Mouse (Mus musculus) kidney, adult 11 months (tissue): Measurements from ENCODE around the gene Ackr2.

Experiments
- DNase-seq: peaks from one replicate; pipeline ENCODE4 v3.0.0; 2022

The Ackr2 gene

DNA sequence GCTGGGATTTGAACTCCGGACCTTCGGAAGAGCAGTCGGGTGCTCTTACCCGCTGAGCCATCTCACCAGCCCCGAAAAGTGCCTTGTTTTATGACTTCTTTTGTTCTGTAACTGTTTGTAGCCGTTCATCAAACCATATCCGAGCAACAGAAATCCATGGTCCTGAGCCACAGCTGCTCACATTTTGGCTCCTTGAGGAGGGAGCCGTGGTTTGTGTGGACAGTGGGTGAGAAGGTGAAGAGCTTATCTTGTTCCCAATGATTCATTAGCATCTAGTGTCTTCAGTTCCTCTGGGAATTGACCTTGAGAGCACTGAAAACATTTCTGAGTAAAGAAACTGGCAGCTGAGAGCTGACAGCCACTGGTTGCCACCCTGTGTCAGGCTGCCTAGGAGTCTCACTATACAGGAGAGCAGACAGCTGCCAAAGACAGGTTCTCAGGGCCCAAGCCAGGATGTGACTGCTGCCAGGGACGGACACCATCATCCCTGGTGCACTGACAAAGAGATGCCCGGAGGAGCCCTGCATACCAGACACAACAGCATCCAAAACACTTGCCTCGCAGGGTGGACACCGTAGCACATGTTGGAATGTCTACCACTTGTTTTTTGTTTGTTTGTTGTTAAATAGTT lies 6.0 kb upstream of the Ackr2 start:
- DNase-seq = no peak

DNA sequence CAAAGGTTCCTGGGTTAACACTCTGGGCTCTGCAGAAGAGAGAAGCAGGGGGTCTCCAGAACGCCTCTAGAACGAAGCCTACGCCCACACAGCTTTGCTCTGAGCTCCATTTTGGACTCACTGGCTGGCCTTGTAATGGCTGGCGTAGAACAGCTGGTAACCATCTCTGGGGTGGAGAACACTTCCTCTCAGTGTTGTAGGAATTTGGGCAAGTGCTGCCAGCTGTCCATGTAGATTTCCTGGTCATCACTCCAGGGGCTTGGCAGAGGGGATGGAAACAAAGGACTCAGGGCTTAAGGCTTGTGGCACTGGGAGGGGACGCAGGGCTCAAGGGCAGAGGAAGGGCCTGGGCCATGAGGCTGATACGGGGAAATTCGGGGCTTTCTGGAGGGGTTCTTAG lies 3.7 kb upstream of the Ackr2 start:
- DNase-seq = no peak

DNA sequence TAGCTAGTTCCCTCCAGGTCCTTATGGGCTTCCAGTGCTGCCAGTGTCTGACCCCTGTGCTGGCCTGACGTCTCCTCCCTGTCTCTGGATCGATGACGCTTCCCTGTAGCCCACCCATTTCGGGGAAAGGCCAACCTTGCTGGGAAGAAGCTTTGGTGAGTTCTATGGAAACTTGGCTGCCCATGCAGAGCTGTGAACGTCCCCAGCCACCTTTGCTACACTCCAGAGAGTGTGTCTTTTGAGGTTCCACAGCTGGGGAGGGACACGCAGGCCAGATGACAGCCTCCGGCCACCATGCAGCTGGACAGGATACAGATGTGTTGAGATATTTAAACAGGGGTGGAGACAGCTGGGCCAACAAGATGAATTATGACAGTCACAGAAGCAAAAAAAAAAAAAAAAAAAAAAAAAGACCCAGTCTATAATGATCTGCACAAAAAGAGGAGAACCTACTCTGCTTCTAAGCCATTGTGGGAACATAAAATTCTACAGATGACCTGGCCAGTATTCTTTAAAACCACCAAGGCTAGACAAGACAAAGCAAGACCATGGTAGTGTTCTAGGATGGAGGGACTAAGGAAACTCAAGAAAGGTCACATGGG lies 2.7 kb upstream of the Ackr2 start:
- no peak for DNase-seq

DNA sequence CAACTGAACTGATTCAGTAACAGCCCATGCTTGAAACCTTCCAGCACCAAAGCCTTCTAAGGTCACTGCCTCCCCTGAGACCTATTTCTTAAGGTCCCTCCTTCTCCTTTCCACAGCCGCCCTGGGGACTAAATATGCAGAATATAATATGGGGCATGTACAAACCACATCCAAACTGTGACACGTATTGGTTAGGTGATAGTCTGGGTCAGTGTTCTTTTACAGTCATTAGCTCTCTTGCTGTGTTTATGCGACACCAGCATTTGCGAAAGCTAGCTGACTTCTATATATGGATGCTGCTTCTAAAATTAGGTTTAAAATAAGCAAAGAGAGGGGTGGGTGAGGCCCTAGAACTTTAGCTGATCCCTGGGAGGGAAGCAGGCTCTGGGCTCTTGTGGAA lies 1.3 kb upstream of the Ackr2 start:
- no peak for DNase-seq

DNA sequence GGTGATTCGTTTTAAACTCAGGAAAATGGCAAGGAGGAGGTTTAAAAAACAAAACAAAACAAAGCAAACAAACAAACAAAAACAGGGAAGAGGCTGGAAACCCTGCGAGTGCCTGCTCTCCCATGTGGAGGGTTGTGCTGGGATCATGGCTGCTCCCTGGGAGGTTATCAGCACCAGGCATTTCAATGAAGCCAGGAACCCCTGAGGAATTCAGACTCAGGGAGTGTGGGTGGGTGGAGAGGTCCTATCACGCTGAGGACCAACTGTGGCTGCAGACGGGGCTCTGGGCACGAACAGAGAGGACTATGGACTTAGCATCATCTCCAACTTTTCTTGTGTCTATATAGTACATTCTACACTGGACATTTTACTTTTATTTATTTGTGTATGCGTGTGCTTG lies 1.2 kb downstream of the Ackr2 start:
- no peak for DNase-seq

DNA sequence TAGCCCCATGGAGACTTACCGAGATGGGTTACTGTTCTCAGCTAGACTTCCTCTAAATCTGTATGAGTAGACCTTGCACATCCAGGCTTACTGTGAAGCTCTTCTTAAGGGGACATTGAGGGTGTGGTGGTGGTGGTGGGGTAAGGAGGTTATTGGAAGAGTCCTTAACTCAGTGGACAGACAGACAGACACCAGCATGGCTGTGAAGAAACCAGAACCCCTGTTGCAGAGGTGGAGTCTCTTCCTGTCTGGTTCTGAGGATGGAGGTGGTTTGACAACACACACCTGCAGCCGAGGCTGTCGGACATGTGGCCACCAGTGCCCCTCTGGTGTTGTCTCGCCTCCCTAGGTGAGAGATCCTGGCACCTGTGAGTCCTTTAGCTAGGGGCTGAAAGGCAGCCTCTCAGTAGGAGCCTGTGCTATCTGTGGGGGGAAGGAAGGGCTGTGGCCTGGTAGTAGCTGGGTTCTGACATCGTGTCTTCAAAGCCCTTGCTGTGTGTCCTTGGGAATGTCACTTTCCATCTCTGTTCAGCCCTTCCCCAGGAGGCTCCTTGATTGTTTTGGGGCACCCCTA lies 2.2 kb downstream of the Ackr2 start:
- no peak for DNase-seq

DNA sequence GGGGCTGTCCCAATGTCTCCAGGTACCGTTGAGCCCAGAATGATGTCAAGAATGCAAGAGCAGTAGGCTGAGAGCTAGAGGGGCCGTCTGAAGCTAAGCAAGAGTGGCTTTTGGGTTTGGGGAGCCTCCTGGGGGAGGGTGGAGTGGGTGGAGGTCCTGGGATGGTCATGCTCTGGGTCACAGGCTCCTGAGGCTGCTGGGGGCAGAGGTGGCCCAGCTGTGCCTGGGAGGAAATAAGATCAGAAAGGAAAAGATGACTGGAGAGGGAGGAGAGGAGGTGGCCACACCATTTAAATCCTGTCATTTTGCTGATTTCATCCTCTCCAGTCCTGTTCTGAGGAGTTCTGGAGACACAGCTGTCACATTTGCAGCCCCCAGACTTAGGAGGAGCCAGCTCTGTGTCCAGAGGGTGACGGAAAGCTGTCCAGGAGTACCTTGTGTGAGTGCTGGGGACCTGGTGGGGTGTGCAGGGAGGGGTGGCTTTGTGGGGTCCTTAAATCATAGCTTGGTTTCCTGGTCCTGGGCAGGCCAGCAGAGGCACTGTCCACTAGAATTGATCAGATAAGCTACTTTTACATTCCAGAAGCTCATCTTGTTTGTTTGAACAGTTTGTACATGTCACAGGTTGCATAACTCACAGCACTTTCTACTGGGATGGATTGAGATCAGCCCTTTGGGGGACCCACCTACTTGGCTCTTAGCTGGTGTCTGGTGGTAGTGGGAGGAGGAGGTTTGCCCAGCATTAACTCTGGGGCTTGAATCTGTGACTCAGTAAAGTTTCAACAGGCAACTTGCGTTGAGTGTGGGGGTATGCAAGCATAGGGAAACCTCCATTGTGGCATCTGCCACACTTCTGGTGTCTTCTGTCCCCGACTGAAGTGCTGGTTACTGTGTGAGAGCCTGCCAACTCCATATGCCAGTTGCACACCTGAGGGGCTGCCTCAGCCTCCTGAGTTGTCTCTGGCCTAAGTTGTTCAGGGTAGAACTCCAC lies 3.9 kb downstream of the Ackr2 start:
- DNase-seq = no peak

DNA sequence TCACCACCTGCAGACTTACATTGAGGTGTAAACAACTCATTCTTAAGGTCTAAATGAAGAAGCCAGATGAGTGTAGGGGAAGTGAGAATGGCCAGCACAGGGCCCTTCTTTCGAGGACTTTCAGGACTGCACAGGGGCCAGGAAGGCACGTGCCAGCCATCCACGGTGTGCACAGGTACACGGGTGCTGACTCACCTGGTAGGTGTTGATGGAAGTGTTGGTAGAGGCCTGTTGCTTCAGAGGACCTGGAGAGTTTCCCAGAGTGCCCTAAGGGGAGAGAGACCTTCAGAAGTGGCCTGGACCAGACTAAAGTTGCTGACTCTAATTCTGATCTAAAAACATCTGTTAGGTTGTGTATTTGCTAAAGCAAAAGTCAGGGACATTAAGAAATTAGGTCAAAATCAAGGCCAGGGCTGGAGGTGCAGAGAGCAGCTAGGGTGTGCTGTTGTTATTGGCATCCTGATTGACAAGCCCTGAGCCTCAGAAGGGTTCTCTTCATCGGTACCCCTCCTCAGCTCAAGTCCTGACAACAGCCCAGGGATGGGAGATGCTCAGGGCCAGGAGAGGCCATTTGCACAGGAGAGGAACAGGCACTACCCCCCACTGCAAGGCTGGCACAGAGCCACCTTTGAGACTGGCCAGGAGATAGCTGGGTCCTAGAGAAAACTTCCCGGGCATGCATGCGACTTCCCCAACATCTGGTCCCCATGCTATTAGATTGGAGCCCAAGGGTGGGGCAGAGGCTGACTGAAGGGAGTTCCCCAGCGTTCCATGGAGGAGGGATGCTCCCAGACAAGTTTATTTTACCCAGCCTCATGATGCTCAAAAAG lies 5.5 kb downstream of the Ackr2 start:
- DNase-seq = peak; percentile 23

DNA sequence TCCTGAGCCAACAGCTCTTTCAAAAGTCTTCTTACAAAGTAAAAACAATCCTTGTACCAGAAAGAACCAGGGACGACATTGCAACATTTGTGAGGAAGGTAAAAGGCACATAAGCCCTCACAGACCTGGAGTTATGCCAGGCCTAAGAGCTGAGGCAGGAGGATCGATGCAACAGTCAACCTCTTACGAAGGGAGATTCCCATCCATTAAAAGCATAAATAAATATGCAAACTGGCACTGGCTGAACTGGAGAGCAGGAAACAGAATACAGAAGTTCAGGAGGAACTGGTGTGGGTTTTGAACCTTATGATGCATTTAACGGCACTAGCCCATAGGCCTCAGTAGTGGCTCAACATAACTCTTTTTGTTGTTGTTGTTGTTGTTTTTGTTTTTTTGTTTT lies 6.2 kb downstream of the Ackr2 start:
- no peak for DNase-seq

DNA sequence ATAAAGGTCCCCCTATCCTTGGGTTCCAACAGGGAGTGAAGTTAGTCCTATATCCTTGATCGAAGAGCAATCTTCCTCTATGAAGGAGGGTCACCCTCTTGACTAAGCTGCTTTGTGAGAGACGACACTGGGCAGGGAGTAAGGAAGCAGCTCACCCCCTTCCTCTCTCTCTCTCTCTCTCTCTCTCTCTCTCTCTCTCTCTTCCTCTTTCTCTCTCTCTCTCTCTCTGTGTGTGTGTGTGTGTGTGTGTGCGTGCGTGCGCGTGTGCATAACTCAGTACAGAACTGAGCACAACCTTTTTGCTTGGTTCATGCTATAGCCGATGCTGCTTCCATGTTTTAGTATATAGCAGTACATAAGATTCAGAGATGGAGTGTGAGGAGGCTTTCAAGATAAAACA lies 6.8 kb downstream of the Ackr2 start:
- DNase-seq = no peak

DNA sequence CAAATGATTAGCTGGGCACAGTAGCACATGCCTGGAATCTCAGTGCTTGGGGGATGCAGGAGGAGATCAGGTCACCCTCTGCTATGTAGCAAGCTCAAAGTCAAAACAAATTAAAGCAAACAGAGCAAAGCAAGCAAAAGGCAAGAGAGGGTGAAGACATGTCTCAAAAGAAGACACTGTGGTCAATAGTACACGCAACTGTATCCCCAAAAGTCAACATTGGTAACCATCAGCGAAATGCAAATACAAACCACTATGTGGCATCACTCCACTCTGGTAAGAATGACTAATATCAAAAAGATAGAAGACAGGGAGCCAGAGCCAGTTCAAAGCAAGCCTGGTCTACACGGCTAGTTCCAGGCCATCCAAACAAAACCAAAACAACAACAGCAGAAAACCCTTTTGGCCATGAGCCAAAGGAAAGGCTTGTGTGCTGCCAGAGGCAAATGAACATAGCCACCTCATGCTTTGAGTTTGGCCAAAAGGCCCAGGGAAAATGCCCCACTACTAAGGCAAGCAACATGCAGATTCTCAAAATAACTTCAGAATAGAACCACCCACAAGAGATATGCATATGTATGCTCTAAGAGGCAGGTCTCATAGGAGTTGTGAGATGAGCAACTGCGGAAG lies 7.5 kb downstream of the Ackr2 start:
- no peak for DNase-seq

DNA sequence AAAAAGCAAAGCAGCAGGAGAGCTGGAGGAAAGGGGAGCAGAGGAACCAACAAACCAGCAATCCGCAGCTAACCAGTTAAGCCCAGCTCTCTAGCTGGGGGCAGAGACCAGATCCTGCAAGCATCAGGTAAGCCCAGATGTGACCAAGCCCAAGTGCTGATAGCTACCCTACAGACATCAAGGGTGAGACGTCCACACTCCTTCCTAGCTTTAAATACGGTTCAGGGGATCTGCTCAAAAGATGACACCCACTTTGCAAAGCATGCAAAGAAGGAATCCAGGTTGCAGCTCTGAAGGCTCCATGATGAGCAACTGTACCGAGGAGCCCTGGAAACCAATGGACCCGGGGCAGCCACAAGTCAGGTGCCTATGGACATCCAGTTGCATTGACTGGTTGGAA lies 8.3 kb downstream of the Ackr2 start:
- no peak for DNase-seq

DNA sequence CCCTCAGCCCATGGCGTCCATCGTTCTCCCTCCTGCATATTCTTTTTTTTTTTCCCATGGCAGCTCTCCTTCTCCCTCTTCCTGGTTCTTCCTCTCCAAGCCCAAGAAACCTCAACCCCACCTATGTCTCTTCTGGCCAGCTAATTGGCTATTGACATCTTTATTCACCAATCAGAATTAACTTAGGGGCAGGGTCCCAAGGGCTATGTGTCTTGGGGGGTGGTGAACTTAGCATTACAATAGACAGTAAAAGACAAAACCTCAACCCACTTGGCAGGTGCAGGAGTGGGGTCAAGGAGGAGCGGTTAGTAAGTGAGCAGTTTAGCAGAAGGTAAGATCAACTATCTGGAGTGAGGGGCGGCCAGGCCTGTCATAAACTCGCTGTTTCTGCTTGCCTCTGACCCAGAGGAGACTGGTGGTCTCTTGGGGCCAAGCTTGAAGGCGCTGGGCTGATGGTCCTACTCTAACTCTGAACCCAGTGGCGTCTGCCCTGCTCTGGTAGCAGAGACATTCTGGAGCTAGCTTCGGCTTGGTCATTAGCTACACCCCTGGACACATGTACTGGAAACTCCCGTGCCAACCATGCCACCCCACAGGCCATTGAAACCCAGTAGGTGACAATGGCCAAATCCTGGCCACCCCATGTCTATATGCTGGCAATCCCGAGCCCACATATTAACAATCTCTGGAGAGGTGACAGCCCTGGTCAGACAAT lies 9.4 kb downstream of the Ackr2 start:
- DNase-seq = no peak

DNA sequence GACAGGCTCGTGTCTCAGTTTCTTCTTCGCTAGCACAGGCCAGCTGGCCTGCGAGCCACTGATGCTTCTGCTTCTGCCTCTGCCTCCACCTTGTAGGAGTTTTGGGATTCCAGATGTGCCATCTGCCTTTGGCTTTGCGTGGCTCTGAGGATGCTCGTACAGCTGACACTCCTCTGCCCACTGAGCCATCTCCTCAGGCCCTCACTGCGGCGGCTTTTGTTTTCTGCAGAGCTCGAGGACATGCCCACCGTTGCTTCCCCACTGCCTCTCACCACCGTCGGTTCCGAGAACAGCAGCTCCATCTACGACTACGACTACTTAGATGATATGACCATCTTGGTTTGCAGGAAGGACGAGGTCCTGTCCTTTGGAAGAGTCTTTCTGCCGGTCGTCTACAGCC lies 10.2 kb downstream of the Ackr2 start:
- no peak for DNase-seq

DNA sequence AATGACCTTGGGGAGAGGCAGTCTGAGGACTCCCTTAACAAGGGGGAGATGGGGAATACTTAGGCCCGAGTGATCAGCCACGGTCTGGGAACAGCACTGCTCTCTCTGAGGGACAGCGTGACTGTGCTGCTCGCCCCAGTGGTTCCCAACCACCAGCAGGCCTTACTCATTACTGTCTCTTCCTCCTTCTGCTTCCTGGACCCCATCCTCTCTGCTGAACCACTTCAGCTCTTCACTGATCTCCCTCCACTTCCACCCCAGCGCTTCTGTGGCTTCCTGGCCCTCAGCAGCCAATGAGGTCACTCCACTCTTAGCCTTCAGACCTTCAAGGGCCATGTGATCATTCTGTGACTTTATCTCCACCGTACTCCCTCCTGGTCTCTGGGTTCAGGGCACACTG lies 11.5 kb downstream of the Ackr2 start:
- DNase-seq = no peak

DNA sequence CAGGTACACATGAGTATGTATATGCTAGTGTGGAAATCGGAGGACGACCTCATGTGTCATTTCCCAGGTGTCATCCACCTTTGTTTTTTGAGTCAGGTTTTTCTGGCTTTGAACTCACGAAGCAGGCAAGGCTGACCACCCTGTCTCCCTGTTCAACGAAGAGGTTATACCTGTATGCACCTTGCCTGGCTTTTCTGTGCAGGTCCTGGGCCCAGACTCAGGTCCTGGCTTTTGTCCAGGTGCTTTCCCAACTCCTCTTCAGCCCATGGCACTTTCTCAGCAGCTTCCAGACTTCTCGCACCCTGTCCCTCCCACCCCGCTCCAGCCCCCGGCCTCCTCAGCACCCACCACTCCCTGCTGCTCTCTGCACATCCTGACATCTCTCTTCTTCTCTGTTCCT lies 13.0 kb downstream of the Ackr2 start:
- DNase-seq = no peak

DNA sequence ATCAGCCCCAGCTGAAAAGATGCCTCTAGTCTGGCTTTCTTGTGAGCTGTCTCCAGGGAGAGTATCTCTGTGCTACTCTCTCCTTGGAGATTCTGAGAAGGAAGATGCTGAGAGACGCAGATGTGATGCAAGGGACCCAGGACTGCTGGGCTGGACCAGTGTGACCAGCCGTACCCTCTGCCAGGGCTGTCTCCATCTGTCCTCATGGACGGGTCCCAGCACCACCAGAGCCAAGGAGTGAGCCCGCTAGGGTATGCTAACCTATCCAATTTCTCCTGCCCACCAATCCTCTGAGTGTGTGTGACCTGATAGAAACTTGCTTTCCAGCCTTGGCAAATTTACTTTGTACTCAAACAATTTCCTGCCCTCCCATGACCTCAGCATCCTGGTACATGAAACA lies 14.6 kb downstream of the Ackr2 start:
- DNase-seq = no peak

DNA sequence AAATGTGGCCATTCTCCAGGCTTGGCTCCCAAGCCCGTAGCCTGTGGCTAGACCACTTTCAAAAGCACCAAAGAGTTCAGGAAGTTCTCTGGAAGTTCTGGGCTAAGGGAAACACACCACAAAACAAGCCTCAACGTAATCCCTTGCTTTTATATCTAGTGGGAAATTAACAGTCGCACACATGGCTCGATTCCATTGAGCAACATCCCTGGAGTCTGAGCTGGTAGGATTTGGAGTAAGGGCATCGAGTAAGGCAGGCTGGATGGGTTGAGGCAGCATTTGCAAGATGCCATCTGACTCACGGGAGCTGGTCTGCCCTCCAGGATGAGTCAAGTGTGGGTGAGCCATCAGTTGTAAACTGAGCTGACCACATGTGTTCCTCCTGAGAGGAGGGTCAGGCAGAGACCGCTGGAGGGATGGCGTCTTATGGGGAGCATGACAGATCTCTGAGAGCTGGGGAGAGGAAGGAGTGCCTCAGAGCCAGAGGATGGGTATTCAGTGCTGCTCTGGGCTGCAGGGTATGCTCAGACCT lies 16.1 kb downstream of the Ackr2 start:
- no peak for DNase-seq

DNA sequence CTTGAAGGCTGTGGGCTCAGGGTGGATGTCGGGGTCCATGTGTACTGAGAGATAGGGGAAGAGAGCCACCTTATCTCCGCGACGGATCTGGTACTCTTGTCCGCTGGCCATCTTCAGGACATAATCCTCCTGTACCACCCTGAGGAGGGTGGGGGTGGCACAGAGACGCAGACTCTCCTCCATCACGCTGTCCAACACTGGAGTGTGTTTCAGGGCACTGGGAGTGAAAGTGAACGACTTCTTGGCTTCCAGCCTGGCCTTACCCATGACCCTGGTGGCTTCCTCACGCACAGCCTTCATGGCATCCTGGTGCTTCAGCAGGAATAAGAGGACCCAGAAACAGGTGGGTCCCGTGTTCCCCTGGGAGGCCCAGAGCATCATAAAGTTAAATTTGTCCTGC lies 16.9 kb downstream of the Ackr2 start:
- no peak for DNase-seq

DNA sequence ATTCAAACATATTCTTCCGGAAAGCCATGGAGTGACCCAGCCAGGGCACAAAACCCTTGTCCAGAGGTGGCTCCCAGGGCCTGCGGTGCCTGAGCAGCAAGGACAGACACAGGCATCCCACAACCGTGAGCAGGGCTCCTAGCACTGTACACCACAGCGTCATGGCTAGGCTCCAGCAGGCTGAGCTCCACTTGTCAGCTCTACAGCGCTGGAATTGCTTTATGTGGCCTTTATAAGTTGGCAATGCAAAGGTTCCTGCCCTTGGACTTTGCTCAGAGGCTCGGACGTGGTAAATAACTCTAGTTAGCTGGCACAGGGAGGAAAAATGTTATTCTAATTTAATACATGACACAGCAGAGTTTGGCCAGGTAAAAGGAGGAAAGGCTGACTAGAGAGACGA lies 17.9 kb downstream of the Ackr2 start, which contains the start of gene Cyp8b1:
Cyp8b1 (minus strand) TSS at position 204 of the 400 bp plus-strand sequence.
- peak; percentile 38 for DNase-seq

DNA sequence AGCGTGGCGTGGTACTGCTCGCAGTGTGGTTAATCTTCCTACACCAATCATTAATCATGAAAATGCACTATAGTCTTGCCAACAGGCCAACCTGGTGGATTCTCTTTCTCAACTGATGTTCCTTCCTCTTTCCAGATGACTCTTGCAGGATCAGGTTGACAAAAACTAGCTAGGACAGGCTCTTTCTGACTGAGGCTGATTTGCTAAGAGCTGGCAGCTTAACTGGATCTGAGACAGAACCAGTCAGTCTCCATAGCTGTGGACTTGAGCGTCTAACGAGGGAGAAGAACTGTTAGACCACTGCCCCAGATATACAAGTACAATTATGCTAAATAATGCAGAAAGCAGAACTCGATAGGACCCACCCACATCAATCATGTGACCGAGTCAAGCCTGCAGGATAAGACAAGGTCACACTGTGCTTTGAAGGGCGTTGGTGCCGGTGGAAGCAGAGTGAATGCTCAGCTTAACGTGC lies 20.9 kb downstream of the Ackr2 start:
- peak; percentile 38 for DNase-seq
